Mouse (Mus musculus) cerebellum, adult 2 months (tissue): Measurements from ENCODE around the gene Nkain2. TPM values are rescaled to one million over a fixed set of nuclear protein-coding genes. Genes with fewer than 3 reads are reported as not detected.
"Not testable (repeated sequence)": the region's sequence is repeated elsewhere in the genome, so short reads cannot be mapped to it uniquely, and the experiment has no call there.

ENCODE experiments used
- DNase-seq, 2 experiments: peaks; one replicate each; pipeline ENCODE4 v3.0.0; 2021
- H3K27ac ChIP-seq: fragments of 200-500 bp; 2 replicates; pipeline ENCODE4 v1.5.1; 2012; ENCODE audit warnings: low read length, control low read depth, inconsistent platforms; ENCODE audit not compliant: insufficient read depth
- H3K27me3 ChIP-seq: fragments of 200-500 bp; 2 replicates; pipeline ENCODE4 v1.6.1; 2012; ENCODE audit warnings: inconsistent platforms, mild to moderate bottlenecking, low read length, moderate library complexity; ENCODE audit not compliant: control insufficient read depth, insufficient read depth
- H3K4me1 ChIP-seq: fragments of 200-500 bp; 2 replicates; pipeline ENCODE4 v1.6.1; 2011; ENCODE audit warnings: low read length; ENCODE audit not compliant: control insufficient read depth, insufficient read depth
- H3K4me3 ChIP-seq: fragments of 200-500 bp; replicated peaks from 2 replicates; pipeline ENCODE3; 2011; ENCODE audit warnings: mild to moderate bottlenecking, low read depth, low read length, control low read depth; ENCODE audit not compliant: insufficient read depth
- CTCF ChIP-seq: fragments of 200-500 bp; IDR thresholded peaks from 2 replicates; pipeline ENCODE4 v1.5.1; 2011; ENCODE audit warnings: low read depth, mild to moderate bottlenecking, control low read depth, low read length, moderate library complexity, borderline replicate concordance; ENCODE audit not compliant: insufficient read depth
- POLR2A ChIP-seq: fragments of 200-500 bp; IDR thresholded peaks from 2 replicates; pipeline ENCODE4 v1.6.1; 2011; ENCODE audit warnings: low read length, control low read depth, borderline replicate concordance; ENCODE audit not compliant: insufficient read depth
- WGBS: fragments of 180-500 bp; shearing (Covaris S2); methylation state at CpG from one replicate; pipeline ENCODE4 v1.1.7; 2018; 5-methylcytosine and 5-hydroxymethylcytosine counted together
- polyA plus RNA-seq: library from polyadenylated mRNA; depleted of rRNA; stranded (reverse); fragments of >200 nt; gene quantifications from 2 replicates; pipeline ENCODE4 v1.2.3, GENCODE M21; 2012

Nkain2 gene
- polyA plus RNA-seq, 1 experiment: 15.8 TPM

GRCm38 (mm10) chr10:32815210-32815883 lies 74.9 kb downstream of the Nkain2 start:
- TF ChIP-seq CTCF: no peak
- TF ChIP-seq POLR2A: no peak
- Histone ChIP-seq H3K27me3 (no peaks in the 10 kb centered on the region), H3K27ac (no peak overlapping the region), H3K4me3 (no peak overlapping the region), H3K4me1 (no peaks in the 10 kb centered on the region)
- no peak for DNase-seq
- 42% methylated on average over 4 of the region's 4 CpGs for WGBS

DNA sequence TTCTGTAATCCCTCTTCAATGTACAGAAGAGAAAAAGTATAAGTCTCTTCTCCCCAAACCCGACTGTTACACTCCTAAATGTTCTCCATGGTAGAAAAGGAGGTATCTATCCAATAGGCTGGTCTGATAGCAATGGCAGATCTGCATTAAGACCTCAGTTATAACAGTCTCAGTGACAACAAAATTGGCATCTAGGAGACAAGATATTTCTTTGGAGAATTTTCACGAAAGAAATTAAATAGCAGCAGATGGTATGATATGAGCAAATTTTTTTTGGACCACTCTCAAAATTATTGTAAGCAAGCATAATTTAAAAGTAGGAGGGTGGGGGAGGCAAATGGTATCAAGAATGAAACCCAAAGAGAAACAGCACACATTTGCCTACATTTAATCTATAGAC lies 94.0 kb downstream of the Nkain2 start:
- Histone ChIP-seq H3K27me3 (no peaks in the 10 kb centered on the region), H3K4me1 (no peaks in the 10 kb centered on the region), H3K4me3 (no peak overlapping the region), H3K27ac (no peak overlapping the region)
- no peak for DNase-seq
- TF ChIP-seq CTCF: no peak
- TF ChIP-seq POLR2A: no peak
- WGBS: 30% methylated on average over 2 of the region's 2 CpGs

DNA sequence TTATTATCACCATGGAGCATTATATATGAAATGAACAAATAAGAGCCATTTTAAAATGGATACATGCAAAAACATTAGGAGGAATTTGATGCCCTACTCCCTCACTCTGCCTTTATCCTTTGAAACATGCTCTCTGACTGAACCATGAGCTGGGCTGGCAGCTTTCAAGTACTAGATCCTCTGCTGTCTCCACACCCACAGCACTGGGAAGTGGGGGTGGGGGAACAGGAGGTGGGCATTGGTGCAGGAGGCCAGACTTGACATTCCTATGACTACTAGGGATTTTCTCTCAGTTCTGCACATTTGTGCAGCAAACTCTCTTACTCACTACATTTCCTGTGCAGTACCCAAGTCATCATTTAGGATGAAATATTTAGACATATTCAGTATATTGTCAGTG lies 99.7 kb downstream of the Nkain2 start:
- Histone ChIP-seq H3K27me3 (no peaks in the 10 kb centered on the region), H3K27ac (no peak overlapping the region), H3K4me3 (no peak overlapping the region), H3K4me1 (no peaks in the 10 kb centered on the region)
- TF ChIP-seq POLR2A: no peak
- TF ChIP-seq CTCF: no peak
- DNase-seq: no peak

DNA sequence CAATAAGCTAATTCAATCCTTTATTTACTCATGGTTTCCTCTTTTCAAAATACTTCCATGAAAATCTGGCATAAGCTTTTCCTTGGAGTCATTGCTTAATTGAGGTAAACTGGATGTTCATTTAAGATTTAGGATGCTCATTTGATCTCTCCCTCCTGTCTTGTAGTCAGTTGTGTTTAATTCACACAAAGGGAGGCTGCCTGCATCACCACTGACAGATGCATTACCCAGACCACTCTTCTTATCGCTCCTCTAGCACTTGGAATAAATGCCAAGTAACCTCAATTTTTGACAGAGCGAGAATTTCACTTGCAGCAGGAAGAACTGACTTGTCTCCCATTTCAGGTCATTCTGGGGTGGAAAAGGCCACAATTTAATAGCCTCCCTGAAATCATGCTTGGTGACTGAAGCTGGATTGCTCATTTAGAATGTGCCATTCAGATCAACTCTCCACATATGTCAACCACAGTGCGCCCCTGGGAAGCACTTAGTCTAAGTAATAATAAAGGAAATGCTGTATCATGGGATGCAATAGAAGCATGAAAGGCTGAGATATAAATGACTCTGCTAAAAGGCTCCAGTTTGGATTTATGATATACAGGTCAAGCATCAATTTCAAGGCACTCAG lies 107.4 kb downstream of the Nkain2 start:
- Histone ChIP-seq H3K4me1 (no peaks in the 10 kb centered on the region), H3K4me3 (no peak overlapping the region), H3K27me3 (no peaks in the 10 kb centered on the region), H3K27ac (no peak overlapping the region)
- TF ChIP-seq POLR2A (no peak), CTCF (no peak)
- WGBS: 69% methylated on average over 3 of the region's 3 CpGs
- DNase-seq: no peak

DNA sequence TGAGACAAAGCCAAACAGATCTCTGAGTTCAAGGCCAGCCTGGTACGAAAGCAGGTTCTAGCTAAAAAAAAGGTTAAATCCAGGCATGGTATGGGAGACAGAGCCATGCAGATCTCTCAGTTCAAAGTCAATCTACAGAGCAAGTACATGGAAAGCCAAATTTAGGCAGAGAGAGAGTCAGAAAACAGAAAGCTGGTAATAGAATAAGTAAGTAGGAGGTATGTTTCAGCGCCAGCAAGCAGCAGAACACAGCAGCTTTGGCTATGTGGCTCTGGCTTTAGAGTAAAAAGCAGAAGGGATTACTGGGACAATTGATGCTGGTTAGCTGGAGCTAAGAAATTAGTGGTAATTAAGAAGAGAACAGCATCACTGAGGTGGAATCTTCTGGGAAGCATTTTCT lies 151.3 kb downstream of the Nkain2 start:
- no peaks in the 10 kb centered on the region for H3K4me1 ChIP-seq
- no peak overlapping the region for H3K27ac ChIP-seq
- no peaks in the 10 kb centered on the region for H3K27me3 ChIP-seq
- TF ChIP-seq POLR2A (no peak), CTCF (no peak)
- WGBS: 89% methylated on average over 2 of the region's 2 CpGs
- DNase-seq: no peak
- no peak overlapping the region for H3K4me3 ChIP-seq

DNA sequence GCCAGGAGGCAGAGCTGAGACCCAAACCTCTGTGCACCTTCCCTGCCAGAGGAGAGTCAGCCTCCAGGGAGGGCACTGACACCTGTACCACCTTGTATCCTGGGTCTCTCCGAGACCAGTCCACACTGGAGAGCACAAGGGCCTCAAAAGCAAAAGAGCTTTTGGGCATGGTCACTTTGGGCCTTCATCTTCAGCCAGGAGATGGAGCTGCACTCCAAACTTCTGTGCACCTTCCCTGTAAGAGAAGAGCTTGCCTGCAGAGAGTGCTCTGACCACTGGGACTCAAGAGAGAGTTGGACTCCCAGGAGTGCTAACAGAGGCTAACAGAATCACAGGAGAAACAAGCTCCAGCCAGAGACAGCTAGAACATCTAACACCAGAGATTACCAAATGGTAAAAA lies 183.7 kb downstream of the Nkain2 start:
- 84% methylated on average over 1 of the region's 1 CpGs for WGBS
- not testable (repeated sequence) for H3K27me3 ChIP-seq

GRCm38 (mm10) chr10:32696661-32697060 lies 193.6 kb downstream of the Nkain2 start:
- no peak for TF ChIP-seq CTCF
- no peak for TF ChIP-seq POLR2A
- Histone ChIP-seq H3K27ac (no peak overlapping the region), H3K4me3 (no peak overlapping the region), H3K4me1 (no peaks in the 10 kb centered on the region), H3K27me3 (no peaks in the 10 kb centered on the region)
- no peak for DNase-seq
- 76% methylated on average over 2 of the region's 2 CpGs for WGBS

More for the DNA sequence above, 183.7 kb downstream of the Nkain2 start:
- not testable (repeated sequence) for H3K27ac ChIP-seq, H3K4me3 ChIP-seq, H3K4me1 ChIP-seq, DNase-seq

DNA sequence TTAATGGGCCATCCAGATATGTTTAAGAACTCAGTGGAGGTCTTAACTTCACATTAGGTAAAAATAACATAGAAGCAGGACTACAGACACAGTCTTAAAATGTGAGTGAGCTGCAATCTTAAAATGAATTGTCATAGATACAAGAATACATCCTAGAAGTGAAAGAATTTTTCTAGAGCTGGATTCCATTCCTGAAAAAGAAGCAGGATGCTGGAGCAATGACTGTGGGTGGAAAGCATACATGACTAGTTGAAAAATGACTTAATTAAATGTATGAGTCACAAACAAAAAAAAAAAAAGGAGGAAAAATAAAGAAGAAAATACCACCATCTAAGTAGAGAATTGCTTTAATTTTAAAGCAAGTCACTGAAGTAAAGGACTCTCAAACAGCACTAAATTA lies 205.7 kb downstream of the Nkain2 start:
- no peaks in the 10 kb centered on the region for H3K27me3 ChIP-seq
- no peak for TF ChIP-seq CTCF
- no peak for TF ChIP-seq POLR2A
- DNase-seq: no peak
- H3K27ac ChIP-seq: no peak overlapping the region
- H3K4me3 ChIP-seq: no peak overlapping the region
- no peaks in the 10 kb centered on the region for H3K4me1 ChIP-seq
